ENCODE assay signal across 7 mouse cellular contexts in genomic region chr19:26607551-26608433, GRCm38 (mm10). TPM values are rescaled to one million over a fixed set of nuclear protein-coding genes. Genes with fewer than 3 reads are reported as not detected.
DNase-seq lines count a peak whose midpoint lies in the region; ATAC-seq and TF ChIP-seq lines count a peak whose summit lies in the region.

No protein-coding gene starts in this region.

- under 1% methylated on average over 39 of the region's 39 CpGs for WGBS in forebrain, embryonic 12.5 days
- whole genome bisulfite sequencing in heart, postnatal 0 days, result 3% methylated on average over 39 of the region's 39 CpGs
- WGBS in lung, embryonic 16.5 days, result under 1% methylated on average over 39 of the region's 39 CpGs

- peak; percentile 28 for DNase-seq in T-cell, adult 2 months (ENCODE audit: low spot score)
- peak; percentile 30 for DNase-seq in heart, postnatal 0 days (ENCODE audit: low spot score)
- DNase-seq in layer of hippocampus, adult 18-20 months (ENCODE audit: low spot score in 2 of 2), result peak; percentile 66 to 85
- DNase-seq in skeletal muscle tissue, adult 2 months (ENCODE audit: low read depth, low spot score), result peak; percentile 66

- TF ChIP-seq EP300 in ES-Bruce4 (IDR thresholded peaks at IDR 0.05; ENCODE audit: insufficient read depth, low read depth, low read length), result no peak
- TF ChIP-seq EP300 in heart, postnatal 0 days (IDR thresholded peaks at IDR 0.05; ENCODE audit: low read depth), result no peak

- no peaks in the 10 kb centered on the region for H3K9me3 ChIP-seq in ES-Bruce4 (replicated peaks; ENCODE audit: control insufficient read depth, insufficient read depth, low read length, poor library complexity, severe bottlenecking)
- no peaks in the 10 kb centered on the region for H3K9me3 ChIP-seq in forebrain, embryonic 12.5 days
- H3K9me3 ChIP-seq in heart, postnatal 0 days (replicated peaks; ENCODE audit: control insufficient read depth, low read length), result no peaks in the 10 kb centered on the region
- no peaks in the 10 kb centered on the region for H3K9me3 ChIP-seq in lung, embryonic 16.5 days (ENCODE audit: control insufficient read depth, low read length)

- TF ChIP-seq CTCF in ES-Bruce4 (IDR thresholded peaks at IDR 0.05; ENCODE audit: low read depth, low read length), result no peak
- no peak for TF ChIP-seq CTCF in heart, postnatal 0 days (IDR thresholded peaks at IDR 0.05; ENCODE audit: low read depth)

- peak overlapping the region; percentile 62 for H3K4me3 ChIP-seq in ES-Bruce4 (ENCODE audit: low read depth, low read length)
- H3K4me3 ChIP-seq in forebrain, embryonic 12.5 days (replicated peaks), result peak overlapping the region; percentile 68
- H3K4me3 ChIP-seq in heart, postnatal 0 days (ENCODE audit: low read depth, low read length), result peak overlapping the region; percentile 77
- H3K4me3 ChIP-seq in lung, embryonic 16.5 days (ENCODE audit: low read length), result peak overlapping the region; percentile 79

- TF ChIP-seq POLR2A in ES-Bruce4 (IDR thresholded peaks at IDR 0.05; ENCODE audit: insufficient read depth, low read length), result no peak

- no peak overlapping the region for H3K27ac ChIP-seq in ES-Bruce4 (ENCODE audit: insufficient read depth, low read length)
- no peak overlapping the region for H3K27ac ChIP-seq in forebrain, embryonic 12.5 days
- H3K27ac ChIP-seq in heart, postnatal 0 days (ENCODE audit: low read depth), result peak overlapping the region; percentile 80
- peak overlapping the region; percentile 99 for H3K27ac ChIP-seq in lung, embryonic 16.5 days (ENCODE audit: low read length)

- no peaks in the 10 kb centered on the region for H3K36me3 ChIP-seq in ES-Bruce4 (ENCODE audit: control insufficient read depth, insufficient read depth, low read length, poor library complexity, severe bottlenecking)
- H3K36me3 ChIP-seq in forebrain, embryonic 12.5 days (replicated peaks), result no peaks in the 10 kb centered on the region
- no peaks in the 10 kb centered on the region for H3K36me3 ChIP-seq in heart, postnatal 0 days (replicated peaks; ENCODE audit: control insufficient read depth, insufficient read depth, low read length)
- H3K36me3 ChIP-seq in lung, embryonic 16.5 days (ENCODE audit: control insufficient read depth, insufficient read depth, low read length), result no peaks in the 10 kb centered on the region

- H3K9ac ChIP-seq in ES-Bruce4 (ENCODE audit: low read depth, poor library complexity, severe bottlenecking), result peak overlapping the region; percentile 48
- H3K9ac ChIP-seq in forebrain, embryonic 12.5 days, result peak overlapping the region; percentile 64
- peak overlapping the region; percentile 65 for H3K9ac ChIP-seq in heart, postnatal 0 days (replicated peaks; ENCODE audit: low read depth, low read length)
- H3K9ac ChIP-seq in lung, embryonic 16.5 days (ENCODE audit: low read length), result peak overlapping the region; percentile 84

- no peak for ATAC-seq in forebrain, embryonic 12.5 days (ENCODE audit: low FRiP score)
- no peak for ATAC-seq in heart, postnatal 0 days (ENCODE audit: insufficient read depth, low read depth)
- ATAC-seq in lung, embryonic 16.5 days (ENCODE audit: low read depth), result no peak

- peak overlapping the region; percentile 100 for H3K4me2 ChIP-seq in forebrain, embryonic 12.5 days
- H3K4me2 ChIP-seq in heart, postnatal 0 days (ENCODE audit: low read depth, low read length), result peak overlapping the region; percentile 99
- peak overlapping the region; percentile 85 for H3K4me2 ChIP-seq in lung, embryonic 16.5 days (ENCODE audit: low read depth, low read length)

- no peaks in the 10 kb centered on the region for H3K4me1 ChIP-seq in ES-Bruce4 (ENCODE audit: control insufficient read depth, insufficient read depth, low read length)
- peaks cover 29% of the 10 kb centered on the region for H3K4me1 ChIP-seq in forebrain, embryonic 12.5 days
- H3K4me1 ChIP-seq in heart, postnatal 0 days (ENCODE audit: control insufficient read depth, insufficient read depth), result peaks cover 15% of the 10 kb centered on the region
- H3K4me1 ChIP-seq in lung, embryonic 16.5 days (replicated peaks; ENCODE audit: control insufficient read depth, insufficient read depth, low read length), result peaks cover 10% of the 10 kb centered on the region

- peaks cover 27% of the 10 kb centered on the region for H3K27me3 ChIP-seq in ES-Bruce4 (ENCODE audit: control insufficient read depth, insufficient read depth, low read length, poor library complexity, severe bottlenecking)
- peaks cover 44% of the 10 kb centered on the region for H3K27me3 ChIP-seq in forebrain, embryonic 12.5 days
- no peaks in the 10 kb centered on the region for H3K27me3 ChIP-seq in heart, postnatal 0 days (ENCODE audit: control insufficient read depth, insufficient read depth, low read length)
- no peaks in the 10 kb centered on the region for H3K27me3 ChIP-seq in lung, embryonic 16.5 days (ENCODE audit: control insufficient read depth, insufficient read depth, low read depth, low read length)

RNA-seq across cellular contexts. Expression of gene Smarca2, which starts 2.9 kb away (rescaled TPM):
- 4.7 and 4.9 TPM in 2 replicates for polyA plus RNA-seq in ES-Bruce4 (2011; ENCODE audit: insufficient read depth, insufficient read length, low read depth, missing spikeins)
- polyA plus RNA-seq in forebrain, embryonic 12.5 days (2016; fragmentation: Nextera tagmentation; extraction: Ambion mirVana), result 60.0 and 65.2 TPM in 2 replicates
- 50.1 and 56.9 TPM in 2 replicates for total RNA-seq in heart, postnatal 0 days (2014; rRNA removed; ENCODE audit: low replicate concordance)
- 21.3 and 21.7 TPM in 2 replicates for polyA plus RNA-seq in heart, postnatal 0 days (2015; fragmentation: Nextera tagmentation; extraction: Ambion mirVana)
- 100 to 1,000 TPM; 211 to 223 TPM for total RNA-seq in layer of hippocampus, adult 18-20 months (2021)
- 47.6 and 48.1 TPM in 2 replicates for polyA plus RNA-seq in lung, embryonic 16.5 days (2015; fragmentation: Nextera tagmentation; extraction: Ambion mirVana)

Comparison
In these comparisons a context has a peak if more than half of its experiments do, and no peak if none do; other contexts are left out.
1. H3K27ac ChIP-seq: peak in heart, postnatal 0 days (single experiment) and lung, embryonic 16.5 days (single experiment); none in ES-Bruce4 (single experiment) and forebrain, embryonic 12.5 days (single experiment).
2. Peak in every context shown above with its lines, with median percentiles within 50 percentile points of each other: H3K4me3 ChIP-seq, H3K9ac ChIP-seq, DNase-seq and H3K4me2 ChIP-seq.